Mouse (Mus musculus) ES-Bruce4 (cell line): ENCODE results near the gene Zbtb9.

Source experiments
- CTCF ChIP-seq: IDR thresholded peaks from one replicate; pipeline ENCODE4 v1.8.1; 2011; ENCODE audit warnings: low read depth, low read length
- POLR2A ChIP-seq: IDR thresholded peaks from one replicate; pipeline ENCODE4 v1.8.1; 2011; ENCODE audit warnings: low read length; ENCODE audit not compliant: insufficient read depth

DNA sequence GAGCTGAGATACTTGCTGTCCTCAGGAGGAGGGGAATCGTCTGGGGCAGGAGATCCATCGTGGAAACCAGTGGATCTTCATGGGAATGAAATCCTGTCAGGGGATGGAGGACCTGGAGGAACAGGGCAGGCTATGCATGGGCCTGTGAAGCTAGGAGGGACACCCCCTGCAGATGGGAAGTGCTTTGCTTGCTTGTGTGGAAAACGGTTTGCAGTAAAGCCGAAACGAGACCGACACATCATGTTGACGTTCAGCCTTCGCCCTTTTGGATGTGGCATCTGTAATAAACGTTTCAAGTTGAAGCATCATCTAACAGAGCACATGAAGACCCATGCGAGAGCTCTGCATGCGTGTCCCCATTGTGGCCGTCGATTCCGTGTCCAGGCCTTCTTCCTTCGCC, 1.6 kb downstream of the Zbtb9 start:
- TF ChIP-seq CTCF (no peak), POLR2A (no peak)
